Mouse (Mus musculus): Measurements from ENCODE around the gene Ly6g6e. TPM values are rescaled to one million over a fixed set of nuclear protein-coding genes. Genes with fewer than 3 reads are reported as not detected.
"Not testable (repeated sequence)": the region's sequence is repeated elsewhere in the genome, so short reads cannot be mapped to it uniquely, and the experiment has no call there.

Ly6g6e gene
- total RNA-seq, 2 experiments from 2014 or later = 2.3 to 6.2 TPM

- DNase-seq (ENCODE audit: low spot score in 2 of 2) = no peak
Measured at GRCm38 (mm10) chr17:35100196-35100765, 23.6 kb downstream of the Ly6g6e start.

- DNase-seq (ENCODE audit: low spot score in 2 of 2) = no peak
Measured at GRCm38 (mm10) chr17:35101161-35101560, 24.5 kb downstream of the Ly6g6e start.

GRCm38 (mm10) chr17:35102299-35102698, 25.6 kb downstream of the Ly6g6e start:
- no peak for DNase-seq (ENCODE audit: low spot score in 2 of 2)

- no peak for DNase-seq (ENCODE audit: low spot score in 2 of 2)
Measured at GRCm38 (mm10) chr17:35103221-35103690, 26.6 kb downstream of the Ly6g6e start.

- DNase-seq (ENCODE audit: low spot score in 2 of 2) = no peak
Measured at GRCm38 (mm10) chr17:35104079-35104478, 27.4 kb downstream of the Ly6g6e start.

- no peak for DNase-seq (ENCODE audit: low spot score in 2 of 2)
Measured at GRCm38 (mm10) chr17:35104754-35105153, 28.1 kb downstream of the Ly6g6e start.

- DNase-seq (ENCODE audit: low spot score in 2 of 2) = peak in 1 of 2 experiments; percentile 41
Measured at GRCm38 (mm10) chr17:35105740-35106389, 29.2 kb downstream of the Ly6g6e start.

GRCm38 (mm10) chr17:35106522-35106921, 29.8 kb downstream of the Ly6g6e start:
- DNase-seq (ENCODE audit: low spot score in 2 of 2) = no peak

- DNase-seq (ENCODE audit: low spot score in 2 of 2) = no peak
Measured at GRCm38 (mm10) chr17:35108097-35108496, 31.4 kb downstream of the Ly6g6e start, which contains the start of gene Ly6g5c. Gene Ly6g5c, plus strand, starts transcription at chr17:35108279.

- no peak for DNase-seq (ENCODE audit: low spot score in 2 of 2)
Measured at GRCm38 (mm10) chr17:35111774-35112173, 35.1 kb downstream of the Ly6g6e start.

- no peak for DNase-seq (ENCODE audit: low spot score in 2 of 2)
Measured at GRCm38 (mm10) chr17:35115046-35116019, 38.6 kb downstream of the Ly6g6e start, which contains the start of gene Ly6g5b. Gene Ly6g5b, minus strand, starts transcription at chr17:35115428.

GRCm38 (mm10) chr17:35120745-35121142, 44.0 kb downstream of the Ly6g6e start:
- DNase-seq (ENCODE audit: low spot score in 2 of 2) = no peak

GRCm38 (mm10) chr17:35121143-35121799, 44.6 kb downstream of the Ly6g6e start, which contains the start of gene Gpank1:
Gene Gpank1, plus strand, starts transcription at chr17:35121455.
- DNase-seq (ENCODE audit: low spot score in 2 of 2) = peak; percentile 93 to 98

GRCm38 (mm10) chr17:35121871-35122303, 45.2 kb downstream of the Ly6g6e start, which contains the start of gene Csnk2b:
Gene Csnk2b, minus strand, starts transcription at chr17:35122053.
- peak; percentile 52 to 68 for DNase-seq (ENCODE audit: low spot score in 2 of 2)

GRCm38 (mm10) chr17:35123287-35123686, 46.6 kb downstream of the Ly6g6e start:
- not testable (repeated sequence) for DNase-seq (ENCODE audit: low spot score in 2 of 2)

GRCm38 (mm10) chr17:35124261-35124896, 47.7 kb downstream of the Ly6g6e start:
- not testable (repeated sequence) for DNase-seq (ENCODE audit: low spot score in 2 of 2)

- no peak for DNase-seq (ENCODE audit: low spot score in 2 of 2)
Measured at GRCm38 (mm10) chr17:35125081-35125480, 48.4 kb downstream of the Ly6g6e start.

- DNase-seq (ENCODE audit: low spot score in 2 of 2) = no peak
Measured at GRCm38 (mm10) chr17:35125578-35125977, 48.9 kb downstream of the Ly6g6e start.

GRCm38 (mm10) chr17:35126206-35126611, 49.5 kb downstream of the Ly6g6e start, which contains the start of gene D17H6S53E:
Gene D17H6S53E, plus strand, starts transcription at chr17:35126373.
- DNase-seq (ENCODE audit: low spot score in 2 of 2) = peak; percentile 59 to 75

- no peak for DNase-seq (ENCODE audit: low spot score in 2 of 2)
Measured at GRCm38 (mm10) chr17:35127017-35127416, 50.3 kb downstream of the Ly6g6e start.
